Mouse (Mus musculus) forebrain, postnatal 0 days (tissue): Measurements from ENCODE around the gene Gpatch11. TPM values are rescaled to one million over a fixed set of nuclear protein-coding genes. Genes with fewer than 3 reads are reported as not detected.

Experiments used
- ATAC-seq: fragments of 200-750 bp; cut with Nextera tagmentation; 2 replicates; pipeline ENCODE4 v1.8.0; 2017; ENCODE audit warnings: mild to moderate bottlenecking, moderate library complexity
- DNase-seq: peaks from one replicate; pipeline ENCODE4 v3.0.0-alpha.2; 2015
- H3K27ac ChIP-seq: fragments of 300-500 bp; sonication (generic); 2 replicates; pipeline ENCODE4 v1.5.1; 2014; ENCODE audit warnings: low read depth, mild to moderate bottlenecking, antibody characterized with exemption, low read length, moderate library complexity, mixed read lengths
- H3K27me3 ChIP-seq: fragments of 300-500 bp; sonication (generic); 2 replicates; pipeline ENCODE4 v1.6.1; 2014; ENCODE audit warnings: mild to moderate bottlenecking, low read length, mixed read lengths; ENCODE audit not compliant: insufficient read depth
- H3K36me3 ChIP-seq: fragments of 300-500 bp; sonication (generic); 2 replicates; pipeline ENCODE4 v1.6.1; 2014; ENCODE audit warnings: mild to moderate bottlenecking, moderate library complexity; ENCODE audit not compliant: insufficient read depth
- H3K4me1 ChIP-seq: fragments of 300-500 bp; sonication (generic); 2 replicates; pipeline ENCODE4 v1.6.1; 2014; ENCODE audit warnings: antibody characterized with exemption; ENCODE audit not compliant: insufficient read depth
- H3K4me2 ChIP-seq: fragments of 300-500 bp; sonication (generic); 2 replicates; pipeline ENCODE4 v1.6.1; 2014; ENCODE audit warnings: low read depth, mild to moderate bottlenecking, moderate library complexity
- H3K4me3 ChIP-seq: fragments of 300-500 bp; sonication (generic); 2 replicates; pipeline ENCODE4 v1.5.1; 2014; ENCODE audit warnings: low read depth, low read length, mixed read lengths
- H3K9ac ChIP-seq: fragments of 300-500 bp; sonication (generic); 2 replicates; pipeline ENCODE4 v1.6.1; 2014; ENCODE audit warnings: mild to moderate bottlenecking
- H3K9me3 ChIP-seq: fragments of 300-500 bp; sonication (generic); 2 replicates; pipeline ENCODE4 v1.6.1; 2016; ENCODE audit warnings: low read length
- CTCF ChIP-seq: sonication (generic); IDR thresholded peaks from 2 replicates; pipeline ENCODE4 v1.5.1; 2016; ENCODE audit warnings: antibody characterized with exemption, control low read depth, low read depth
- WGBS: fragments of 180-500 bp; shearing (Covaris S2); extraction: QIAGEN DNeasy Blood & Tissue Kit; methylation state at CpG from one replicate; pipeline ENCODE4 v1.1.7; 2014; 5-methylcytosine and 5-hydroxymethylcytosine counted together
- polyA plus RNA-seq: library from polyadenylated mRNA; unstranded; fragments of >200 nt; fragmentation: Nextera tagmentation; extraction: Ambion mirVana; gene quantifications from 2 replicates; pipeline ENCODE4 v1.2.1, GENCODE M21; 2015
- total RNA-seq: library from RNA; depleted of rRNA; stranded (reverse); fragments of >200 nt; gene quantifications from 2 replicates; pipeline ENCODE4 v1.2.3, GENCODE M21; 2014

Gene Gpatch11
- total and polyA plus RNA-seq, 2 experiments from 2014 or later: 25.7 to 52.3 TPM

DNA sequence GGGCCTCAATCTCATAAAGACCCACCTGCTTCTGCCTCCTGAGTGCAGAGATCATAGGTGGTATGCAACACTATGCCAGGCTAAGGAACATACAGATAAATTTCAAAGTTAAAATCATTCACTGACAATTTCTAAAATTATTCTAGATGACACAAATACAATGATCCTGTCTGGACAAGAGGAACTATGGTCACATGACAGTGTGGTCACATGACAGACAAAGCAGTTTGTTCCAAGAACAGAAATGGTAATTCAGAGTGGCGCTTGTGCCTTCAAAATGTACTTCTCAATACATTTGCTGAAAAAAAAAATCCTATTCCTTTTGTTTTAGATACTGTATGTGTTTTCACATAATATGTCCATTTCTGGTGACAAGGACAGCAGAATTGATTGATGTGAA, 38.1 kb upstream of the Gpatch11 start:
- no peak for TF ChIP-seq CTCF
- Histone ChIP-seq H3K9me3 (no peaks in the 10 kb centered on the region), H3K36me3 (peaks cover 61% of the 10 kb centered on the region), H3K9ac (no peak overlapping the region), H3K27me3 (no peaks in the 10 kb centered on the region), H3K4me3 (no peak overlapping the region), H3K4me1 (no peaks in the 10 kb centered on the region), H3K4me2 (no peak overlapping the region), H3K27ac (no peak overlapping the region)
- DNase-seq: no peak
- 93% methylated on average over 1 of the region's 1 CpGs for WGBS
- ATAC-seq: no peak

DNA sequence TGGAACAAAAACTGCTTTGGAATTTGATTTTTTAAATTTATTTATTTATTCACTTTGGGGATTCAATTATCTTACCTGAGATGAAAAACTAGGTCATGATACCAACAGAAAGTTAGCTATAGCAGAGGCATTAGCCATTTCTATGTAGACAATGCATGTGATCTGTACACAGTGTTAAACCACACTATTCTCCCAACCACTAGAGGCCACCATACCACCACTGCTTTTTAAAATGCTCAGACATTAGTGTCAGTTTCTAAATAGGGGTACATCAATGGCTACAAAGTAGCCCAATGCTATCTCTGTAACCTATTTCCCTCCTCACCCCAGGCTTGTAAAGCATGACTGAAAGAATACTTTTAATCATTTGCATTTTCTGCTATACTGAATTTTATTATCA, 26.3 kb upstream of the Gpatch11 start:
- Histone ChIP-seq H3K27ac (no peak overlapping the region), H3K27me3 (no peaks in the 10 kb centered on the region), H3K9me3 (no peaks in the 10 kb centered on the region), H3K4me2 (no peak overlapping the region), H3K4me3 (no peak overlapping the region), H3K9ac (no peak overlapping the region), H3K36me3 (peaks cover 45% of the 10 kb centered on the region), H3K4me1 (no peaks in the 10 kb centered on the region)
- ATAC-seq (no peak), DNase-seq (peak; percentile 23)
- peak; percentile 59 for TF ChIP-seq CTCF

DNA sequence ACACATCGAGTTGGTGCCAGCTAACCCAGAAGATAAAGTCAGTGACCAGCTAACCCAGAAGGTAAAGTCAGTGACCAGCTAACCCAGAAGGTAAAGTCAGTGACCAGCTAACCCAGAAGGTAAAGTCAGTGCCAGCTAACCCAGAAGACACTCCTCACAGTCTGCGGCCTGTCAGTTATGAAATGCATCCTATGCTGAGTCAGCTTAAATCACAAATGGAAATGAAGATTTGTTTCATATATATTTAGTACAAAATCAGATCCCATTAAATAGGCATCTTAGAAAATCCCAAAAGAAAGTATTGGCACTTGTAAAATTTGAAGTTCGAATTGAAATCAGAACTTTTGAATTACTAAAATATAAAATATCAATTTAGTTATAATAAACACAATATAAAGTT, 25.8 kb upstream of the Gpatch11 start:
- Histone ChIP-seq H3K9me3 (no peaks in the 10 kb centered on the region), H3K4me2 (no peak overlapping the region), H3K36me3 (peaks cover 47% of the 10 kb centered on the region), H3K9ac (no peak overlapping the region), H3K27ac (no peak overlapping the region), H3K27me3 (no peaks in the 10 kb centered on the region), H3K4me3 (no peak overlapping the region), H3K4me1 (no peaks in the 10 kb centered on the region)
- ATAC-seq: no peak
- DNase-seq: no peak
- TF ChIP-seq CTCF: no peak
- WGBS: 93% methylated on average over 3 of the region's 3 CpGs

DNA sequence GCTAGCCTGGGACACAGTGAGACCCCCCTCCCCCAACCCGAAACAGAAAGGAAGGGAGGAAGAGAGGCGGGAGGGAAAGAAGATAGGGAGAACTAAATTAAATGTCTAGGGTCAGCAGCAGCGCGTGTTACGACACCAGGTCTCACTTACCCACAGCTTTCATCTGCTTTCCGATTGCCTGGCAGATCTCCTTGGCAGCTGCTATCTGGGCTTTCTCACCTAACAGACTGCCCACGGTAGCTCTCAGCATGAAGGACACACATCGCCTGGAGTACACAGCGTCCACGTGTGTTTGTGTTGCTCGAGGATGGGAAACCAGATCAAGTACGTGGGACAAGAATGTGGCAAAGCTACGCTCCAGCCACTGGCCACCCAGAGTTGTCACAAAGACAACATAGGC, 11.0 kb upstream of the Gpatch11 start:
- Histone ChIP-seq H3K9ac (no peak overlapping the region), H3K27me3 (no peaks in the 10 kb centered on the region), H3K9me3 (no peaks in the 10 kb centered on the region), H3K4me3 (no peak overlapping the region), H3K36me3 (peaks cover 75% of the 10 kb centered on the region), H3K27ac (no peak overlapping the region), H3K4me2 (no peak overlapping the region), H3K4me1 (no peaks in the 10 kb centered on the region)
- 91% methylated on average over 13 of the region's 13 CpGs for WGBS
- DNase-seq: no peak
- ATAC-seq: no peak
- no peak for TF ChIP-seq CTCF

DNA sequence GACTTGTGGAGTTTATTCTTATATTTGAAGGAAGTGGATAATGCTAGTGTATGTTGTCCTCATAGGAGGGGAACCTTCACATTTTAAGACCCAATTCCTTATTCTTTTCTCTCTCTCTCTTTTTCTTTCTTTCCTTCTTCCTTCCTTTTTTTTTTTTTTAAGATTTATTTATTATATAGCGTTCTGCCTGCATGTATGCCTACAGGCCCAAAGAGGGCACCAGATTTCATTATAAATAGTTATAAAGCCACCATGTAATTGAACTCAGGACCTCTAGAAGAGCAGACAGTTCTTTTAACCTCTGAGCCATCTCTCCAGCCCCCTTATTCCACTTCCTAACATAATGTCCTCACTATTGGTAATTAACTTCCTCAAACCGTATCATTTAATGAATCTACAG, 689 bp downstream of the Gpatch11 start:
- DNase-seq (peak; percentile 10), ATAC-seq (no peak)
- TF ChIP-seq CTCF: no peak; the same call in 1 of the 2 replicates

DNA sequence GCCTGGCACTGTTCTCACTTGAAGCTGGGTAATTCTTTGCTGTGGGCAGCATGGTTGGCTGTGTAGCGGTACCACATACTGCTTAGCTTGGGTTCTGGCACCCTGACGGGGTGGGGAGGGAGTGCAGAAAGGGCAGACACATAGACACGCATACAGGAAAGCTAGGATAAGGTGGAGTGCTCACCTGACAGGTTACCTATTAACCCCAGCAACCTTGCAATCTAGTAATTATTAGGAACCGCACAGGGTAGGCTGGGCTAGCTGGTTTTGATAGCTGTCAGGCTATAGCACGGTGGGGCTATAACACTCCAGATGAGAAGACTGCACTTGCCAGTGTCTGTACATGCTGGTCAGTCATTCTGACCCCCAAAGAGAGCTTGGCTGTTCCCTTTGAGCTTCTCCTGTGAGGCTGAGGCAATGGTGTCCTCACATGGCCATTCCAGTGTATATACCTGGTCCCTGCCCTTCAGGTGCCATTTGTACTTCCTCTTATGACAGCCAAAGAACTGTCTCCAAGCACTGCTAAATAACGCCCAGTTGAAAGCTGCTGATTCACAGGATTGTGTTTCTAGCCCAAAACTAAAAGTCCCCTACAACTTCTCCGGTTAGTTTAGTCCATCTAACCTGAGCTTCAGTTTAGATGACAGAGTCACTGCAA, 7.0 kb downstream of the Gpatch11 start:
- no peak overlapping the region for H3K27ac ChIP-seq
- no peaks in the 10 kb centered on the region for H3K4me1 ChIP-seq
- WGBS: 95% methylated on average over 7 of the region's 7 CpGs
- H3K9ac ChIP-seq: no peak overlapping the region
- no peak for ATAC-seq
- H3K36me3 ChIP-seq: peaks cover 76% of the 10 kb centered on the region
- H3K9me3 ChIP-seq: no peaks in the 10 kb centered on the region
- H3K4me3 ChIP-seq: no peak overlapping the region
- DNase-seq: no peak
- no peaks in the 10 kb centered on the region for H3K27me3 ChIP-seq
- no peak for TF ChIP-seq CTCF
- H3K4me2 ChIP-seq: no peak overlapping the region

More for the DNA sequence above, 689 bp downstream of the Gpatch11 start:
- Histone ChIP-seq H3K9ac (peak overlapping the region; percentile 56), H3K4me3 (peak overlapping the region; percentile 70), H3K4me2 (peak overlapping the region; percentile 71), H3K9me3 (no peaks in the 10 kb centered on the region), H3K36me3 (peaks cover 30% of the 10 kb centered on the region), H3K27me3 (no peaks in the 10 kb centered on the region), H3K27ac (0 out of 2 replicates have a peak overlapping the region, but pooled peaks have one; percentile 50), H3K4me1 (0 out of 2 replicates have a peak, but pooled peaks cover 8% of the 10 kb centered on the region)
- 19% methylated on average over 2 of the region's 2 CpGs for WGBS

DNA sequence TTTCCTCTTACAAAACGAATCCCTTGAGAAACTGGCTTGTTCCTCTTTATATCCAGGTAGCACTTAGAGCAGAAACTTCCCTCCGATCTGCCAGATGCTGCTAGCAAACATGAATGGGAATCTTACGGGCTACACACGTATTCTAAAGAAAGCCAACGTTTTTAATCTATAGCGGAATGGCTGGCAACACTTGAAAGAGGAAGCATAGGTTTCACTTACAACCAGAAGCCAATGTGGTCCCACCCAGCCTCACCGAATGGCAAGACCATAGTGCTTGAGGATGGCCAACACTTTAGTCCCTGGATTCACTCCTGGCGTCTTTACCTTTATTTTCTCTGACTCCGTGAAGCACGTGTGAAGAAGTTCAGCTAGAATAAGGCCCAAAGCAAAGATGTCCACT, 20.9 kb downstream of the Gpatch11 start:
- no peak for TF ChIP-seq CTCF

More for the DNA sequence above, 20.9 kb downstream of the Gpatch11 start:
- Histone ChIP-seq H3K4me2 (no peak overlapping the region), H3K4me1 (no peaks in the 10 kb centered on the region), H3K9ac (no peak overlapping the region), H3K4me3 (no peak overlapping the region), H3K36me3 (no peaks in the 10 kb centered on the region), H3K27me3 (no peaks in the 10 kb centered on the region), H3K9me3 (no peaks in the 10 kb centered on the region), H3K27ac (no peak overlapping the region)
- no peak for ATAC-seq
- DNase-seq: no peak
- 89% methylated on average over 10 of the region's 10 CpGs for WGBS
